Mouse (Mus musculus): ENCODE results near the gene Tlr8.
"Not testable (repeated sequence)": the region's sequence is repeated elsewhere in the genome, so short reads cannot be mapped to it uniquely, and the experiment has no call there.

Gene Tlr8

DNA sequence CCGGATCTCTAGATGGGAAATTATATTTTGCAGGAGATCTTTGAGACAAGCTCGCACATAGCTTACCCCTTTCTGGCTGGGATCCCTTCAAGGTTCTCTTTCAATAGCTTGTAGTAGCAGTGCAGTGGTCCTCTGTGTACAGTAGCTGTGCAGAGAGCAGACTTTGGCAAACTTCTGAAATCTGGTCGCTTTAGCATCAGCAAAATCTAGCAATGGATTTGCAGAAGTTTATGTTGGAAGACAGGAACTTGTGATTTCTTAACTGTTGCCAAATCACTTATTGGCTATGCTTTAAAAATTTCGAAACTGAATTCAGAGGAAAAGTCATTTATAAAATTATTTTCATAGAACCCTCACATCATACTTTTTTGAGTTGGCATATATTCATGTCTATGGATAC lies at the start of gene Tlr8:
Tlr8 (minus strand) TSS at position 244 of the 400 bp plus-strand sequence.
- no peak for DNase-seq

DNA sequence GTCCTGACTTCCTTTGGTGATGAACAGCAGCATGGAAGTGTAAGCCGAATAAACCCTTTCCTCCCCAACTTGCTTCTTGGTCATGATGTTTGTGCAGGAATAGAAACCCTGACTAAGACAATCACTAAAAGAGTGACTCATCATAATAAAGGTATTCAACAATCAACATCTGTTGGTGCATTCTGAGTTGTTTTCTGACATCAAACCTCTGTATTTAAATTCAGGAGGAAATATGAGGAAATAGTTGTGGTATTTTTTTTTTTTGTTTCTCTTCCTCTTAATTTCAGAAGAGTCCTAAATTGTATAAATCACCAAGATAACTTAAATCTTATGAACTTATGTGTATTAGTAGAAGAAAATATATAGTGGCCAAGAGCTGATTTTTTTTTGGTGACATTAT lies 37.9 kb upstream of the Tlr8 start:
- DNase-seq: not testable (repeated sequence)

- DNase-seq: peak; percentile 71 to 79
Measured at GRCm38 (mm10) chrX:167276953-167277352, 12.8 kb upstream of the Tlr8 start.

- no peak for DNase-seq
Measured at GRCm38 (mm10) chrX:167276551-167276950, 12.4 kb upstream of the Tlr8 start.

- no peak for DNase-seq
Measured at GRCm38 (mm10) chrX:167263530-167263929, 599 bp downstream of the Tlr8 start.

GRCm38 (mm10) chrX:167241736-167242135 lies 22.4 kb downstream of the Tlr8 start:
- no peak for DNase-seq

DNA sequence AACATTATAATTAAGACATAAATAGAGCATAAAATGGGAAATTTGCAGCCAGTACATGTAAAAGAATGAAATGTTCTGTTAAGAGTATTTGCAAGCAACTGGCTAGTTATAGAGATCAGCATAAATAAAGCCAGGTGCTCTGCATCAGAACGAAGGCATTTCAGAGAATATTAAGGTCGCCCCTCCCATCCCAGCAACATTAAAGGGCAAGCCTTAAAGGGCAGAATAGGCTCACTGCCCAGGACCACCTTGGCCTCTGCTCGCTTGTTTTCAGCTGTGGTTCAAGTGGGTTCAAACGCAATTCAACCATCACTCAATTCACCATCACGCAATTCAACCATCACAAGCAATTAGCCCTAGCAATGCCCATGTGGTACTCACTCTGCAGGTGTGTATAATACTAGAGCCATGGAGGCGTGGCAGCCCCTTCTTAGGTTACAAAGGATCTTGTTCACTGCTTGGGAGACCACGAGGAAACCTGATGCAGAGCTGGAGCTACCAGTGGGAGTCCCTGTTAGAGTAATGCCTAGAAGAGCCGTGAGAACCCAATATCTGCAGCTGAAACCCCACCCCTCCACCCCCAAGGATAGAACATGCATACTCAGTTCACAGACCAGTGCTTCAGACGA lies 24.7 kb downstream of the Tlr8 start:
- DNase-seq: no peak

GRCm38 (mm10) chrX:167233104-167233687 lies 30.9 kb downstream of the Tlr8 start:
- DNase-seq: peak; percentile 85 to 89

DNA sequence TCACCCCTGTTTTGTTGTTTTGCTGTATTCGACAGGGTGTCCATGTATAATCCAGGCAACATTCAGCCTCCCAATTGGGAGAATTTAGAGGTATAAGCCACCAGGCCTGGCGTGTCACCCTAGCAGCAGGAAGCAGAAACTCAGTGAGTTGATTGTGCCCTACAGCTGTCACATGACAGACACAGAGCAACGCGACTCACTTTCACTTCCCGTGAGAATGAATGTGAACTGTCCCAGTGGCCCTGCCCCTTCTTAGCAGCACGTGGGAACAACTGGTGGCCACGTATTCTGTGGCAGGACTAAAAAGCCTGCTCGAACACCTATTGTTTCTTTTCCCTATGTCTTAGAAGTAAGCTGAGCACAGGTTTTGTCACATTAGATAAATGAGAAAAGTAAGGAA lies 33.0 kb downstream of the Tlr8 start:
- DNase-seq: no peak

DNA sequence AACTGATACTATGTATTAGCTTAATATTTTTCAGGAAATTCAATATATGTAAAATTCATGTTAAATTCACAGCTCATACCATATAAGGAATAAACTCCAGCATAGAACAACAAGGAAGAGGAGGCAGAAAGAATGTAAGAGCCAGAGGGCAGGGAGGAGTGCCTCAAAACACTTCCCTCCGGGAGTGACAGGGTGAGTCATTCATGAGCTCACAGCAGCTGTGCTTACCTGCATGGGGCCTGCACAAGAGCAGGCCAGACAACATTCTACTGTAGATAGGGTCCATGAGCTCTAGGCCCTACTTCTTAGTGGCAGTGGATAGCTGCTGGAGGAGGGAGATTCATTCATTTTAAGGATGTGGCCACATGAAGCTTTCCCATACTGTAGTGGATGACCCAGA lies 34.3 kb downstream of the Tlr8 start:
- DNase-seq: no peak

DNA sequence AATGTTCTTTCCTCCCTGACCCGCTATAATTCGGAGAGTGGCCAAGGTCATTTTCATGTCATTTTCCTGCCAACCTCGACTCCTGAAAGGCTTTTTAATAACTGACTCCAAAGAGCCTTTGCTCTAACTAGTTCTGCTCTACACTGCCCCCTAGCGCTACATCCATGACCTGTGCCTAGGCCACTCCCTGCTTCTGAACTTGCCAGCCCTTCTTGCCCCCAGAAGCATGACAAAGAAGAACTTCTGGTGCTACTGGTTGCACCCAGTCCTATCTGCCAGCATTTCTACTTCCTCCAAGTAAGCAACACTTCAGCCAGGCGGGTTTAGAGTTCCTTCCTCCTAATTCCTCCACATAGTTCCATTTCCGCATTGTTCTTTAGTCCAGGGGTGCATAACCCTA lies 34.9 kb downstream of the Tlr8 start:
- peak; percentile 58 to 76 for DNase-seq

DNA sequence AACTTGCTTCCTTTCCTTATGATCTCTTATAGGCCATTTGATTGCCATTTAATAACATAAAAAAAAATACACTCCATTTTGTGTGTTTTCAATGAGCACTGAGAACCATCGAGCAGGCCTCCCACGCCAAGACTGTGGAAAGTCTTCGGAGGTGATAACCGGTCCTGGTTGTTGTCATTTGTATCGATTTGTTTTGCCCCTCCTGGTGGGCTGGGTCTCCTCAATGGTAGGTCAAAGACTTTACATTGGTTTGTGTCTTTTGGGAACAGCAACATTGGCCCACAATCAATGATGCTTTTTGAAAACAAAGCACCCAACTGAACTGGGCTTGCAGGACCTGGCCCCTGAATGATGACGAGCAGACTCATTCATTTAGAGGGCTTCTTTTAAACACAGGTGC lies 36.4 kb downstream of the Tlr8 start:
- no peak for DNase-seq

GRCm38 (mm10) chrX:167227138-167227537 lies 37.0 kb downstream of the Tlr8 start:
- DNase-seq: no peak

DNA sequence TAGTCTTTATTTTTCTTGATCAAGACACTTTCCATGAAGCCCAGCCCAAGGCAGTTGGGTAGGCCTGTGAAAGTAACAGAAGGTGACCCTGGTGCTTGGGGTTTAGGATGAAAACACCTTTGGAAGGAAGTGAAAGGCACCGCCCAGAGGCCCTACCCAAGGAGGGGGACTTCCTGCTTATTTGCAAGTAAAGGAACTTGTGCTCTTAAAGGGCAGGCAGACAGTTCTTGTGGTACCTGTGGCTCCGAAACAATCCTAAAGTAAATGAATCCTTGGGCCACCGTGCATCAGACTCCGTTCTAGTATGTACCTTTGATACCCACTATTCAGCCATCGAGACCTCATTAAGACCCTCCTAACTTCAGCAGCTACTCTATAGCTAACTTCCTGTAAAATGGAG lies 37.6 kb downstream of the Tlr8 start:
- no peak for DNase-seq

DNA sequence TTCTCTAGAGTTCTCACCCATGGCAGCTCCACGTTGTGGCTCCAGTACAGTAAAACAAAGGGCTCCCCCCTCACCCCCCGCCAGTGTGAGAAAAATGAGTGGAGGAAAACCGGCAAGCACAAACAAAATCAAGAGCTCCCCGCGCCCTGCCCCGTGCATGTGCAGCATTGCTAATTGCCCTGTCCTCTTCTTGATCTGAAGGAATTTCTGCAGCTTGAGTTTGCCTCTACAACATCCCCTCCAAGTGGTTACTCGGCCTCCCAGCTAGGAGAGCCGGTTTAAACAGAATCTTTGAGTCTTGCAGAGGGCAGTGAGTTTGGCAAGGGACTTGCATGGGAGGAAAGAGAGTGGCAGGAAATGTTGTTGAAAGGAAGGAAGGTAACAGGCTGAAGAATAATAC lies 51.4 kb downstream of the Tlr8 start:
- DNase-seq: peak; percentile 15 to 30

- DNase-seq: no peak
Measured at GRCm38 (mm10) chrX:167211871-167212555, 52.1 kb downstream of the Tlr8 start.

DNA sequence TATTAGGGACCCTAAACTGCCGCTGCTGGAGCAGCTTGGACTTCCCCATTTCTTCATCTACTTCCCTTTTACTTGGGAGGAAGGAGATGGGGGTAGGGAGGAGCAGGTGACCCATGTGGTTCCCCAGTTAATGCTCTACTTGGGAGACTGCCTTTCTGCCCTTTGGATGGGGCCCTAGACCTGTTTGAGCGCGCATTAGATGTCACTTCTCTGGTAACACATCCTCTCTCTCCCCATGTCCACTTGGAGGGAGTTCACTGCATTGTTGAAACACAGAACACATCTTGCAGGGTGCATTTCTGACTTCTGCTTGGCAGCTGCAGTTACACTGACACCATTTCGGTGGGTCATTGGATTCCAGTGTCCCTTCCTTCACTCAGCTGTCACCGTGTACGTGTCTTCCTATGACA lies 53.8 kb downstream of the Tlr8 start:
- DNase-seq: peak in 1 of 2 experiments; percentile 4

GRCm38 (mm10) chrX:167209828-167210227 lies 54.3 kb downstream of the Tlr8 start:
- DNase-seq: peak in 1 of 2 experiments; percentile 8

DNA sequence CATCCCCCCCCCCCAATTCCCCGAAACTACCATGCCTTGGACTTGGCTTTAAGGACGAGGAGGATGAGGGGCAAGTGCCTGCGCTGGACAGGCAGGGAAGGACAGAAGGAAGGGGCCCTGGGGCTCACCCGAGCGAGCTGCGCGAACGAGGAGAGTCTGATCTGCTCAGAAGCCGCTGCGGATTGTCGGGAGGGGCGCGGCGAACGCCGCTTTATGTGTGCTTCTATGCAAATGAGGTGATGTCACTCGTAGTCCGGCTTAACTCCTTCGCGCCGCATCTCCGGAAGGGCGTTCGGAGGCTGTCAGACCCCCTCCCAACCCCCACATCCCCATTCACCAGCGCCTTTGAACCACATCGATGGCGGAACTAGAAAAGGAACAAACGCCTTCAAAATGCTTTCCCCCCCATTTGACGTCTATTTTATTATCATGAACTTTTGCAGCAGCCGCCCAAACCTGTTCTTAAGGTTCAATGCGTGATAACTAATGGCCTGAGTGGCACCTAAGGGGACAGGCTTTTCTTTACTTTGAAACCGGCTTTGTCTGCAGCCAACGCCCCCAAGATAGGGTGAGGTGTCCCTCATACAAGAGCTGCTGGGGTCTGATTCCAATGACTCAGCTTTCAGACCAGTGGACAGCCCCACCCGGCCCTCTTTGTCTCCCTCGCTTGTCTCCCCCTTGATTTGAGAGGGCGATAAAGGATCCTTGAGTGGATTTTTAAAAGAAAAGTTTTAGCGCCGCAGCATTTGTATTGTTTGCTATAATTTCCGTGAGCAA lies 55.0 kb downstream of the Tlr8 start, which contains the start of gene Tmsb4x:
Tmsb4x (minus strand) TSS at position 338 of the 777 bp plus-strand sequence.
- peak; percentile 88 for DNase-seq

GRCm38 (mm10) chrX:167208506-167208820 lies 55.7 kb downstream of the Tlr8 start:
- DNase-seq: peak; percentile 62 to 65

- DNase-seq: peak; percentile 44 to 50
Measured at GRCm38 (mm10) chrX:167207741-167208505, 56.2 kb downstream of the Tlr8 start.

DNA sequence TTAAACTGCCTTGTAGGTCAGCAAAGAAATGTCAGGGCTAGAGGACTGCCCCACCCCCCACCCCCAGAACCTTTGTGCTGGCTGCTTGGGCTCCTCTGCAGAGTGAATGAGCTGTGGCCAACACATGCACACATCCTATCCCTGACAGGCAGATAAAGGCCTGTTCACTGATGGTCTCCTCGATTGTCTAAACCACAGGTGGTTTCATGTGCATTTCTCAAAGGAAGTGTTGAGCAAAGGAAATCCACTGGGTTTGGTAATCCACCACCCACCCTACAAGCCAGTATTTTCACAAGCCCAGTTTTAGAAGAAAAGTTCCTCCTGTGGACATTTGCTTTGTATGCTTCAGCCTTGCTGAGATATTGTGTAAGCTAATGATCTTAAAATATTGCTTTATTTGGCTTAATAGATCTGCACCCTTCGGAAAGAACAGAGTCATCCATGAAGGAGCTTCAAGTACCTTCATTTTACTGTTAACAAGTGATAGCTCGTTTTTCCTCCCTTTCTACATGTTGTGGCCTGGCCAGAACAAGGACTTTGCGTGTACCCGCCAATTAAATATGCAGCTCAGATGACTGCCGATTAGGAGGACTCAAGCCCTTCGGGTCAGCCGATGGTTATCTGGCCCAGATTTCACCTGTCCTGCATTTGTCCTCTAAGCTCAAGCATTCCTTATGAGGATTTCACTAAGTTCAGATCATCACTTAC lies 58.2 kb downstream of the Tlr8 start:
- DNase-seq: peak in 1 of 2 experiments; percentile 11
